Mouse (Mus musculus): Measurements from ENCODE around the gene Tprn. TPM values are rescaled to one million over a fixed set of nuclear protein-coding genes. Genes with fewer than 3 reads are reported as not detected.
A peak's percentile ranks its signal among the peaks of the same experiment; 100 is the strongest.

Gene Tprn
- polyA plus RNA-seq, 1 experiment from 2014 or later: 8.6 TPM

DNA sequence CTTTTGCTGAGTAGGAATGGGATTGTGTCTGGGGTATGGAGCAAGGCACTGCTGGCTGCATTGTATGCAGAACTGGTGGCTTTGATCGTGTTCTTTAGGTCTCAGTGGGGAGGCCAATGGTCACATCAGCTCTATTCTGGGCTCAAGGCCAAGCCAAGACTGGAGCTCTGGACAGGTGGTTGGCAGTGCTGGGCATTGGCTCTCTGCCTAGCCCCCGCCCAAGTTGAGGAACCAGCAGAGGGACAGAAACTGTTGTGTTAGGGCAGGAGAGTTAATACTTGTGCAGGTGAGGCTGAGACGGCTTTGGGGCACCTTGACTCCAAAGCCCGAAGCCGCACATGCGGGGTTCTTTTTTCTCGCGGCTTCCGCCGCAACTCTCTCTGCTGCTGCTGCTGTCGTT, 27.2 kb downstream of the Tprn start, which contains the start of gene Lrrc26:
TSS of gene Lrrc26 (plus strand) at position 265 of the 400 bp plus-strand sequence.
- WGBS: 7% methylated on average over 11 of the region's 11 CpGs
- Histone ChIP-seq H3K4me2 (peak within 1 kb of the TSS; percentile 42), H3K4me1 (peaks cover 59% of the 10 kb centered on the region), H3K4me3 (peak within 1 kb of the TSS; percentile 27), H3K27me3 (peaks cover 80% of the 10 kb centered on the region), H3K27ac (no peak within 1 kb of the TSS), H3K36me3 (peaks cover 14% of the 10 kb centered on the region), H3K9me3 (no peaks in the 10 kb centered on the region), H3K9ac (no peak within 1 kb of the TSS)
- no peak for ATAC-seq (ENCODE audit: insufficient number of reproducible peaks, low FRiP score, low TSS enrichment, low read depth)

DNA sequence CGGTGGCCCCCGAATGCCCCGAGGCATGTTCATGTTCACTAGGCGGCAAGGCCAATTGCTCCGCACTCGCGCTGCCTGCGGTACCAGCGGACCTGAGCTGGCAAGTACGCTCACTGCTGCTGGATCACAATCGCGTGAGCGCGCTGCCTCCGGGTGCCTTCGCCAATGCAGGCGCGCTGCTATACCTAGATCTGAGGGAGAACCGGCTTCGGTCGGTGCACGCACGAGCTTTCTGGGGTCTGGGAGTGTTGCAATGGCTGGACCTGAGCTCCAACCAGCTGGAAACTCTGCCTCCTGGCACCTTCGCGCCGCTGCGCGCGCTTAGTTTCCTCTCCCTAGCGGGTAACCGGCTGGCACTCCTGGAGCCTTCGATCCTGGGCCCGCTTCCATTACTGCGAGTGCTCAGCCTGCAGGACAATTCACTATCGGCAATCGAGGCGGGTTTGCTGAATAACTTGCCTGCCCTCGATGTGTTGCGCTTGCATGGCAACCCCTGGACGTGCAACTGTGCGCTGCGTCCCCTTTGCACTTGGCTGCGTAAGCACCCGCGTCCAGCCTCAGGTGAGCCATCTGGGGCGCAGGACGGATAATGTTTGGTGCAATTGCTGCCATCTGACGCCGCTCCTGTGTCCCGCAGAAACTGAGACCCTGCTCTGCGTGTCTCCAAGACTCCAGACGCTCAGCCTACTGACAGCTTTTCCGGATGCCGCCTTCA, 27.8 kb downstream of the Tprn start:
- no peak for ATAC-seq (ENCODE audit: insufficient number of reproducible peaks, low FRiP score, low TSS enrichment, low read depth)
- Histone ChIP-seq H3K4me3 (peak overlapping the region; percentile 27), H3K4me2 (peak overlapping the region; percentile 42), H3K27ac (no peak overlapping the region), H3K4me1 (peaks cover 57% of the 10 kb centered on the region), H3K9me3 (no peaks in the 10 kb centered on the region), H3K27me3 (peaks cover 86% of the 10 kb centered on the region), H3K36me3 (peaks cover 8% of the 10 kb centered on the region), H3K9ac (no peak overlapping the region)
- 2% methylated on average over 54 of the region's 54 CpGs for WGBS

DNA sequence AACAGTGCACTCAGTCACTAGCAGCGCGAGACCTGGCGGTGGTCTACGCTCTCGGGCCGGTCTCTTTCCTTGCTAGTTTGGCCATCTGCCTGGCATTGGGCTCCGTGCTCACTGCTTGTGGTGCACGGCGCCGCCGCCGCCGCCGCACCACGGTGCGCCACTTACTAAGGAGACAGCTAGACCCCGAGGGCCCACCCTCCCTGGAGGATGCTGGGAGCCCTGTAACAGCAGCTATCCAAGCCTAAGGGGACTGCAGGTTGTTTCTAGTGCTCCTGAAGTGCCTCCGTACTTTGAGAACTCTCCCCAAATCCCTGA, 28.4 kb downstream of the Tprn start:
- Histone ChIP-seq H3K4me1 (peaks cover 53% of the 10 kb centered on the region), H3K4me2 (peak overlapping the region; percentile 42), H3K36me3 (peaks cover 3% of the 10 kb centered on the region), H3K27ac (no peak overlapping the region), H3K27me3 (peaks cover 91% of the 10 kb centered on the region), H3K9ac (no peak overlapping the region), H3K9me3 (no peaks in the 10 kb centered on the region), H3K4me3 (peak overlapping the region; percentile 27)
- ATAC-seq (ENCODE audit: insufficient number of reproducible peaks, low FRiP score, low TSS enrichment, low read depth): no peak
- WGBS: under 1% methylated on average over 18 of the region's 18 CpGs

DNA sequence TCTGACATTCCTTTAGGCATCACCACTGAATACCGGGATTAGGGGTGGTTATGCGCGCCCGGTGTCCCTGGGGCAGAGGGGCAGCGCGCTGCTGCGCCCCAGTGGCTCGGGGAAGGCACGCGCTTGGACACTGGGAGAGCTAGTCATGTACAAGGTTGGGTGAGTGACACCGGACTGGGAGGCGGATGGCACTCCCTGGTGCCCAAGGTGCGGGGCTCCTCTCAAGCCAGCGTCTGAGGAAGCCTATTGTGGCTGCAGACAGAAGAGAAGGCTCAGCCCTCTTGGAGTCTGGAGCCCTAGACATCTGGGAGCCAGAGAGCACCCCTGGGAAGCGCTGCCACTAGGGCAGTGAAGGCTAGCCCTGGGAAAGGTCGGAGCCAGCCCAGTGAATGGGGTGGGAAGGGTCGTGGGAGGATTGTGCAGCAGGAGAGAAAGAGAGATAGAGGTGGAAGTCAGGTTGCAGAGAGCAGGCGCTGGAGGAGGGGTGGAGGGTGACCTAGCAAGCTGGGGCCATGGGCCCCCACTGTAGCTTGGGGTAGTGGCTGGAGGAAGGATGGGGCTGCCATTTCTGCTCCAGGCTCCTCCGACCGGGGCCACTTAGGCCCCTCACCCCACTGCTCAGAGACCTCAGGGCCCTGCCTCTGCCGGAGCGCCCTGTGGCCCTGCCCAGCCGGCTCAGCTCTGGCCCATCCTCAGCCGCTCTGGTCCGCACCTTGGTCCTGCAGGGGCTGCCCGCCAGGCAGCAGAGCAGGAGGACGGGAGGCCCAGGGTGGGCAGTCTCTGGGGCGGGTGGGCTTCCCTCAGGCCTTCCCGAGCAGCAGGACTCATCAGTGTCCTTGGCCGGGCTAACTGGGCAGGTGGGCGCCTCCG, 29.0 kb downstream of the Tprn start:
- 7% methylated on average over 32 of the region's 32 CpGs for WGBS
- peak overlapping the region; percentile 55 for H3K4me2 ChIP-seq
- H3K27ac ChIP-seq: no peak overlapping the region
- H3K36me3 ChIP-seq: no peaks in the 10 kb centered on the region
- ATAC-seq (ENCODE audit: insufficient number of reproducible peaks, low FRiP score, low TSS enrichment, low read depth): no peak
- H3K4me1 ChIP-seq: peaks cover 48% of the 10 kb centered on the region
- H3K9me3 ChIP-seq: no peaks in the 10 kb centered on the region
- peaks cover 97% of the 10 kb centered on the region for H3K27me3 ChIP-seq
- no peak overlapping the region for H3K9ac ChIP-seq
- H3K4me3 ChIP-seq: peak overlapping the region; percentile 36

DNA sequence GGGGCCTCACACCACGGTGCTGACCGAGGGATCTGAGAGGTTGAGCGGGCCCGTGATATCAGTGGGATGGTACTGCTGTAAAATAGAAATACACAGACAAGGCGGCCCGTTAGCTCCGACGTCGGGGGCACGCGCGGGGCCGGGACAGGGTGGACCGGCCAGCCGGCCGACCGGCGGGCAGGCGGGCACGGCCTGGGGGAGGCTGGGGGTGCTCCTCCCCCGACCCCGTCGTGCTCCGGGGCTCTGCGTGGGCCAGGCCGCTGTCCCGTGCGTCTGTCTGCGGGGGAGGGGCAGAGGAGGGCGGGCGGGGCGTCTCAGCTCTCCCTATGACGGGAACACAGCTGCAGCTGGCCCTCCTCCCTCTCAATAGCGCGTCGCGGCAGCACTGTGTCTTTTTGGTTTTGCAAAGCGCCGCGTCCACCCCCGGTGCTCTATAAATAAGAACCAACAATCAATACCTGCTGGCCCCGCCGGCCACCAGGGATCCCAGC, 29.7 kb downstream of the Tprn start:
- Histone ChIP-seq H3K9ac (no peak overlapping the region), H3K27ac (no peak overlapping the region), H3K4me1 (peaks cover 43% of the 10 kb centered on the region), H3K4me3 (peak overlapping the region; percentile 36), H3K27me3 (peaks cover 100% of the 10 kb centered on the region), H3K9me3 (no peaks in the 10 kb centered on the region), H3K36me3 (no peaks in the 10 kb centered on the region), H3K4me2 (peak overlapping the region; percentile 55)
- WGBS: 3% methylated on average over 34 of the region's 43 CpGs
- ATAC-seq (ENCODE audit: insufficient number of reproducible peaks, low FRiP score, low TSS enrichment, low read depth): no peak

DNA sequence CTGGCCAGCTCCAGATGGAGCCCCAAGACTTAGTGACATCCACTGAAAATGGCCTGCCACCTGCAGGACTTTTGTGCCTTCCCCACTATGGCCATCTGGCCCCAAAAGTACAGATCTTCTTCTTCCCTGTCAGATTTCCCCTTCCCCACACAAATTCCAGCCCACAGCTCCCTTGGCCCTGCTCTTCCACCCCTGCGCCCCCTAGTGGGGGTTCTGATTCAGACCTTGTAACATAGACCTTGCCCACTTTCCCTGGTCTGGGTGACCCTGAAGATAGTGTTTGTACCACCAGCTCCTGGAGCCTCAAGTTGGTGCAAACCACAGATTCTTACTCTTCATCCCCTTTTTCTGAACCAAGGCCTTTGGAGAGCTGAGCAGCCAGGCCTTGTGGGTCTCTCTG, 30.4 kb downstream of the Tprn start:
- Histone ChIP-seq H3K4me1 (peaks cover 39% of the 10 kb centered on the region), H3K36me3 (no peaks in the 10 kb centered on the region), H3K4me3 (0 out of 2 replicates have a peak overlapping the region, but pooled peaks have one; percentile 36), H3K27me3 (peaks cover 100% of the 10 kb centered on the region), H3K9ac (no peak overlapping the region), H3K27ac (no peak overlapping the region), H3K9me3 (no peaks in the 10 kb centered on the region), H3K4me2 (peak overlapping the region; percentile 55; the same call in 1 of the 2 replicates)
- 0% methylated on average over 1 of the region's 1 CpGs for WGBS
- no peak for ATAC-seq (ENCODE audit: insufficient number of reproducible peaks, low FRiP score, low TSS enrichment, low read depth)

DNA sequence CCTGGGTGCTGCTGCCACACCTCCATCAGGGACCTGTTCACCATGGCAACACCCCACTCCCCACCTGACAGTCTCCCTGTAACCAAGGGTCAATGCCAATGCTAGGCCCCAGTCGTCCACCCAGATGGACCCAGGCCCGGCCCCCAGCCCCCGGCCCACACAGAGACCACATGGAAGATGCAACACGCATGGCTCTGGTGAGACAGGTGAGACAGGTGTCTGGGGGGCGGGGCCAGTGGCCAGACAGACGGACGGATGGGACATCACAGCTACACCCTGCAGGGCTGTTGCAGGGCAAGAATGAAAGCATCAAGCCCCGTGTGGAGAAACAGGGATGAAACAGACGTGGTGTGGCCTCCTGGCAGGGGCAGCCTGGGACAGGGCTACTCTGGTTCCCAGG, 31.3 kb downstream of the Tprn start:
- H3K4me1 ChIP-seq: peaks cover 39% of the 10 kb centered on the region
- H3K27me3 ChIP-seq: peaks cover 98% of the 10 kb centered on the region
- H3K9me3 ChIP-seq: no peaks in the 10 kb centered on the region
- no peak overlapping the region for H3K4me2 ChIP-seq
- no peak overlapping the region for H3K4me3 ChIP-seq
- no peak overlapping the region for H3K9ac ChIP-seq
- 69% methylated on average over 9 of the region's 9 CpGs for WGBS
- H3K36me3 ChIP-seq: no peaks in the 10 kb centered on the region
- ATAC-seq (ENCODE audit: insufficient number of reproducible peaks, low FRiP score, low TSS enrichment, low read depth): no peak
- no peak overlapping the region for H3K27ac ChIP-seq

DNA sequence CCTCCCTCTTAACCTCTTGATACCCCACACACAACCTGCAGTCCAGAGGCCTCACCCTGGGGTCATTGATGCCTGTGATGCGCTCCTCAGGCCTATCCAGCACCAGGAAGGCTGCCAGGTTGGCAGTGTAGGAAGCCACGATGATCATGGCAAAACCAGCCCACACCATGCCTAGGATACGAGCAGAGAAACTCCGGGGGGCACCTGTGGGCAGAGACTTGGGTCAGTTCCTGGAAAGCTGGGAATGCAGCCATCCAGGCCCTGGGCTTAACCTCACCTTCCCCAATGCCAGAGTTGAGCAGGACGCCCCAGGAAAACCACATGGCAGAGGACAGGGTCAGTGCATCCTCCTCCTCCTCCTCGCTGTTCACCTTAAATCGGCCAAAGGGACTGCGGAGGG, 34.7 kb downstream of the Tprn start:
- H3K36me3 ChIP-seq: no peaks in the 10 kb centered on the region
- no peak overlapping the region for H3K4me2 ChIP-seq
- no peak overlapping the region for H3K27ac ChIP-seq
- no peak overlapping the region for H3K4me3 ChIP-seq
- ATAC-seq (ENCODE audit: insufficient number of reproducible peaks, low FRiP score, low TSS enrichment, low read depth): no peak
- H3K4me1 ChIP-seq: peaks cover 7% of the 10 kb centered on the region
- H3K9ac ChIP-seq: no peak overlapping the region
- H3K9me3 ChIP-seq: no peaks in the 10 kb centered on the region
- peaks cover 64% of the 10 kb centered on the region for H3K27me3 ChIP-seq
- WGBS: 72% methylated on average over 8 of the region's 8 CpGs

DNA sequence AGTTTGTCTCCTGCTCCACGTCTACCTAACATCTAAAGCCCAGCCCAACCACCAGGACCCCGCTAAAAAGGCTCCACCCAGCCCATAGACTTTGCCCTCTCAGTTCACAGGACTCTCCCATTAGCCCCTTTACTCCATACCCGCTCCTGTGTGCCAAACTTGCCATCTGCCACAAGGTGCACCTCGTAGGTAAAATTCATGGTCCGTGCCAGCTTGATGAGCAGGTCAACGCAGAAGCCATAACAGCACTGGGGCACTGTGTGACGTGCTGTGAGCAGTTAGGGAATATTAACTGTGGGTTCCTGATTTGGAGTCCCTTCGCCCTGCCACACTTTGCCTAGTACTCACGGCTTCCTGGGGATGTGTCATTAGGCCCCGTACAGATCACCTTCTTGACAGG, 35.6 kb downstream of the Tprn start:
- peaks cover 58% of the 10 kb centered on the region for H3K27me3 ChIP-seq
- ATAC-seq (ENCODE audit: insufficient number of reproducible peaks, low FRiP score, low TSS enrichment, low read depth): no peak

DNA sequence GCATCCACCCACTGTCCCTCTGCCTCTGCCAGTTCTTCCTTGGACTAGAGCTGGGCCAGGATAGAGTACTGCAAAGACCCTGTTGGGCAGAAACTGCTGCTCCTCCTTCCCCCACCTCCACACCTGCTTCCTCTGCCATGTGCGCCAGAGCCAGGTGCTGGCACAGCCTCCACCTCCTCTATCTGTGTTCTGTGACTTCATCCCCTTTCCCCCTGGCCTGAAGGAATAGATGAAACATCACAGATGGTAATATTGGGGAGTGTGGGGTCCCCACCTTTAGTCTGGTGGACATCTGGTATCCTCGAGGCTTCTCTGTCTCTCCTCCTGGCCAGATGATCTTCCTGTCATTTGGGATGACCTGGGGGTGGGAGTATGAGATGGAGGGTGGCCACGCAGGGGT, 41.0 kb downstream of the Tprn start:
- Histone ChIP-seq H3K27ac (no peak overlapping the region), H3K4me2 (no peak overlapping the region), H3K36me3 (no peaks in the 10 kb centered on the region), H3K9me3 (no peaks in the 10 kb centered on the region), H3K27me3 (peaks cover 56% of the 10 kb centered on the region), H3K9ac (no peak overlapping the region), H3K4me1 (peaks cover 13% of the 10 kb centered on the region), H3K4me3 (no peak overlapping the region)
- WGBS: 56% methylated on average over 3 of the region's 3 CpGs
- ATAC-seq (ENCODE audit: insufficient number of reproducible peaks, low FRiP score, low TSS enrichment, low read depth): no peak

More for the DNA sequence above, 35.6 kb downstream of the Tprn start:
- no peak overlapping the region for H3K9ac ChIP-seq
- H3K9me3 ChIP-seq: no peaks in the 10 kb centered on the region
- H3K4me3 ChIP-seq: no peak overlapping the region
- no peak overlapping the region for H3K27ac ChIP-seq
- no peaks in the 10 kb centered on the region for H3K4me1 ChIP-seq
- no peak overlapping the region for H3K4me2 ChIP-seq
- 78% methylated on average over 10 of the region's 10 CpGs for WGBS
- no peaks in the 10 kb centered on the region for H3K36me3 ChIP-seq

DNA sequence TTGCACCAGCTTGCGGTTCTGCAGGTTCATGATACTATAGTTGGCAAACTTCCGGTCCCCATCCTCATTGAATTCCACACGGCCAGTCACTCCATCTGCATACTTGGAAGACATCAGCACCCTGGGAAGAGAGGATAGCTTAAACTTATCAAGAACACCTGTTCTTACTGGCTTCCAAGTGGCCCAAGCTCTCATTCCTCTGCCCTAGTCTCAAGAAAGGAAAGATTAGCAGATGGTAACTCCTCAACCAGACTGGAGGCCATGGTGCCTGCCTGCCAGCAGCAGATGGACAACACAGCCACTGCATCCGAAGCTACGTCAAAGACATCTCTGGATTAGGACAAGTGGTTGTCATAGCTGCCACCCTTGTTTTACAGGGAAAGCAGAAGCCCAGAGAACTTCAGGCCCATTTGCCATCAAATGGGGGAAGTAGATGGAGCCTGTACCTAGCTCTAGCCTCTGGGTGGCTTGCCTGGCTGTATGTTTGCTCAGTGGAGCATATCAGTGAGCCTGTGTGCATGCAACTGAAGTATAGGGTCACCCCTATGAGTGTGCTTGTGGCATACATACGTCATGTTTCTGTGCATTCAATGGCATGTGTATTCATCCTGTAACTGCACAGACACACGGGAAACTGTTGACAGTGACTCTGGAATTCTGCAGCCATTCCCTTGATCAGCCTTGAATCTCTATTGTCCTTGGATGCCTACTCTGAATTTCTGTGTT, 41.7 kb downstream of the Tprn start:
- no peak for ATAC-seq (ENCODE audit: insufficient number of reproducible peaks, low FRiP score, low TSS enrichment, low read depth)
- peak overlapping the region; percentile 43; the same call in 1 of the 2 replicates for H3K4me3 ChIP-seq
- H3K27ac ChIP-seq: no peak overlapping the region
- WGBS: 71% methylated on average over 7 of the region's 7 CpGs
- peak overlapping the region; percentile 81; the same call in 1 of the 2 replicates for H3K4me2 ChIP-seq
- no peaks in the 10 kb centered on the region for H3K36me3 ChIP-seq
- no peaks in the 10 kb centered on the region for H3K9me3 ChIP-seq
- H3K9ac ChIP-seq: no peak overlapping the region
- peaks cover 60% of the 10 kb centered on the region for H3K27me3 ChIP-seq
- peaks cover 13% of the 10 kb centered on the region for H3K4me1 ChIP-seq
